Mouse (Mus musculus) intestine, postnatal 0 days (tissue): Measurements from ENCODE around the gene Ap5b1. TPM values are rescaled to one million over a fixed set of nuclear protein-coding genes. Genes with fewer than 3 reads are reported as not detected.

Experiments used
- ATAC-seq: fragments of 200-750 bp; cut with Nextera tagmentation; 2 replicates; pipeline ENCODE4 v1.8.0; 2017; ENCODE audit warnings: mild to moderate bottlenecking, moderate TSS enrichment, moderate library complexity
- H3K27ac ChIP-seq: fragments of 300-500 bp; sonication (generic); 2 replicates; pipeline ENCODE4 v1.5.1; 2014; ENCODE audit warnings: mild to moderate bottlenecking, low read depth, low read length, moderate library complexity
- H3K27me3 ChIP-seq: fragments of 300-500 bp; sonication (generic); replicated peaks from 2 replicates; pipeline ENCODE4 v1.6.1; 2014; ENCODE audit warnings: low read length, mixed read lengths; ENCODE audit not compliant: control insufficient read depth, insufficient read depth
- H3K36me3 ChIP-seq: fragments of 300-500 bp; sonication (generic); 2 replicates; pipeline ENCODE4 v1.6.1; 2014; ENCODE audit warnings: mild to moderate bottlenecking, moderate library complexity; ENCODE audit not compliant: control insufficient read depth, insufficient read depth
- H3K4me1 ChIP-seq: fragments of 300-500 bp; sonication (generic); replicated peaks from 2 replicates; pipeline ENCODE4 v1.6.1; 2014; ENCODE audit warnings: antibody characterized with exemption, low read length, mixed read lengths; ENCODE audit not compliant: control insufficient read depth, insufficient read depth
- H3K4me2 ChIP-seq: fragments of 300-500 bp; sonication (generic); replicated peaks from 2 replicates; pipeline ENCODE4 v1.6.1; 2014; ENCODE audit warnings: low read depth, mild to moderate bottlenecking, moderate library complexity
- H3K4me3 ChIP-seq: fragments of 300-500 bp; sonication (generic); 2 replicates; pipeline ENCODE4 v1.5.1; 2014; ENCODE audit warnings: low read depth, low read length
- H3K9ac ChIP-seq: fragments of 300-500 bp; sonication (generic); 2 replicates; pipeline ENCODE4 v1.6.1; 2014; ENCODE audit warnings: mild to moderate bottlenecking, low read depth, low read length
- H3K9me3 ChIP-seq: fragments of 300-500 bp; sonication (generic); 2 replicates; pipeline ENCODE4 v1.6.1; 2016; ENCODE audit warnings: mixed run types; ENCODE audit not compliant: control insufficient read depth
- CTCF ChIP-seq: sonication (generic); IDR thresholded peaks from 2 replicates; pipeline ENCODE4 v1.5.1; 2016; ENCODE audit warnings: low read depth, mild to moderate bottlenecking, control low read depth, antibody characterized with exemption, moderate library complexity
- WGBS: fragments of 180-500 bp; shearing (Covaris S2); extraction: QIAGEN DNeasy Blood & Tissue Kit; methylation state at CpG from one replicate; pipeline ENCODE4 v1.1.7; 2014; 5-methylcytosine and 5-hydroxymethylcytosine counted together
- polyA plus RNA-seq: library from polyadenylated mRNA; unstranded; fragments of >200 nt; fragmentation: Nextera tagmentation; extraction: Ambion mirVana; gene quantifications from 2 replicates; pipeline ENCODE4 v1.2.1, GENCODE M21; 2015

The Ap5b1 gene
- polyA plus RNA-seq, 1 experiment from 2014 or later: 13.0 TPM

DNA sequence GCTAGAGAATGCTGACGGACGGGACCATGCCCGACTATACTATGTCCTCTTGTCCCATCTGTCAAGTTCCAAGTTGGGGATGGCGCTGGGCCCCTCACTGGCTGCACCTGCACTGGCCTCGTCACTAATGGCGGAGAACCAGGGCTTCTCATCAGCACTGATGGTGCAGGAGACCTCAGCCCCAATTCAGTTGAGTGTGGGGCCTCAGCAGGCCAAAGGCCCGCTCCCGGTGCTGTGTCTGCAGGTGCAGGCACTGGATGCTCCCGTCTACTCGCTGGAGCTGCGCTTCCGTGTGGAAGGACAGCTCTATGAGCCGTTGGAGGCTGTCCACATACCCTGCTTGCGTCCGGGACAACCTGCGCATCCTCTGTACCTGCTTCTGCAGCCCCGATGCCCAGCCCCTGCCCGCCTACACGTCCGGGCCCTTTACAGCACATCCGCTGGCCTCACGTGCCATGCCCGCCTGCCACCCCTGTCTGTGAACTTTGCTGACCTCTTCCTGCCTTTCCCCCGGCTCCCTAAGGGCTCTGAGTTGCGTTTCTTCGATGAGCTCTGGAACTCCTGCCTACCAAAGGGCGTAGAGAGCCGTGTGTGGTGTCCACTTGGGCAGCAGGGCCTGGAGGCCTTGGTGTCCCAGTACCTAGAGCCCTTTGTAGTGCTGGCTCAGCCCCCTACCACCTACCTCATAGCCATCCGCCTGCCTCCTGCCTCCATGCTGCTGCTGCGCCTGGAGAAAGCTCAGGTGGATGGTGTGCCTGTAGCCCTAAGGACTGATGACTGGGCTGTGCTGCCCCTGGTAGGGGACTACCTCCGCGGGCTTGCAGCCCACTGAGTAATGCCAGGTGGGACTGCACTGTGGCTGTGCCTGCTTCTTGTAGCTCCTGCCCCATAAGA is 2.8 kb downstream of the Ap5b1 start:
- 0 out of 2 replicates have a peak, but pooled peaks cover 9% of the 10 kb centered on the region for H3K4me1 ChIP-seq
- no peak overlapping the region for H3K9ac ChIP-seq
- H3K27me3 ChIP-seq: no peaks in the 10 kb centered on the region
- H3K36me3 ChIP-seq: peaks cover 27% of the 10 kb centered on the region
- no peak for ATAC-seq
- H3K27ac ChIP-seq: no peak overlapping the region
- no peak overlapping the region; the same call in 1 of the 2 replicates for H3K4me2 ChIP-seq
- WGBS: 90% methylated on average over 32 of the region's 32 CpGs
- H3K4me3 ChIP-seq: no peak overlapping the region
- no peaks in the 10 kb centered on the region for H3K9me3 ChIP-seq
- TF ChIP-seq CTCF: no peak

DNA sequence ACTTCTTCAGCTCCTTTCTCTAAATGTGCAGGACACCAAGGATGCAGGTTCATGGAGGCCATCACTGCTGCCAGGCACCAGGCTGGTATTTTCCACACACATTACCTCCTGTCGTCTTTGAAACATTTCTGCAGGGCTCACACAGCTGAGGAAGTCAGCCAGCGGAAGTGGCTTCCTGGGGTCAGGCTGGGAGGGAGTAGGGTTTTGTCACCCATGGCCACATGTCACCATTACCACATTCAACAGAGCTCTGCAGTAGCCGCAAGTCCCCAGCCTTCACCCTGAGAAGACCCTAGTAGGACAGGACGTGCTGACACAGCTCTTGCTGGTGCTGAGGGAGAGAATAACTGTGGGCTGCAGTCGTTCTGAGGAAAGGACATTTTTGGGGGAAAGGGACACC is 4.0 kb downstream of the Ap5b1 start:
- no peak for TF ChIP-seq CTCF
- H3K4me2 ChIP-seq: no peak overlapping the region
- WGBS: 77% methylated on average over 5 of the region's 5 CpGs
- no peak for ATAC-seq
- H3K9me3 ChIP-seq: no peaks in the 10 kb centered on the region
- no peak overlapping the region for H3K27ac ChIP-seq
- peaks cover 27% of the 10 kb centered on the region for H3K36me3 ChIP-seq
- 0 out of 2 replicates have a peak, but pooled peaks cover 6% of the 10 kb centered on the region for H3K4me1 ChIP-seq
- H3K27me3 ChIP-seq: no peaks in the 10 kb centered on the region
- no peak overlapping the region for H3K9ac ChIP-seq
- H3K4me3 ChIP-seq: no peak overlapping the region

DNA sequence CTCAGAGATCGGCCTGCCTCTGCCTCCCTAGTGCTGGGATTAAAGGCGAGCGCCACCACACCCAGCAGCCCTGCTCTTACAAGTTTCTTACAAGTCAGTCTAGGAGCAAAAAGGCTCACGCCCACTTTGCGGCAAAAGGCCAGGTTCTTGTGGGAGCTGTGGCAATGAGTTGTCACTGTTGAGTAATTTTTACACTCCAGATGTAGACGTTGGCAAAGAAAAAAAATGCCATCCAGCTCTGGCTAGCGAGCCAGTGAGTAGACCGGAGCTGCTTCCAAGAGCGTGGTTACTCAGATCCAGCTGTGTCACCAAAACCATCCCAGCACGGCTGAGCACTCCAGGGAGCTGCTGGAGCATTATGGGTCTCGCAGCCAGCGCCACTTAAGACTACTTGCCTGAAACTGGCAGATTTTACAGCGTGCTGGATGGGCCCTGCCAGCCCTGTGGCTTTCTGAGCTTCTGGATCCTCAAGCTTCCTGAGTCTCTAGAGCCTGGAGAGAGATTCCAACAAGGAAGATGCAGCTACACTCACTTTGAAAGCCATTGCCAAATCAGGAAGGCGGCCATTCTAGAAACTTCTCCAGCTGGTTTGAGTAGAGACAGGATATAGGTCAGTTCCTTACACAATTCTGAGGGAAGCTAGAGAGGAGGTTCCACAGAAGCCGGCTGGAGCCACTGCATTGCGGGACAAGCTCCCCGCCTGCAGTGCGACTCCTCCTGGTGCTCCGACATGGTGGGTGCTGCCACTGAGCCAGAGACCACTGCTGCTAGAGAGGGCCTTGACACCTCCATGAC is 4.7 kb downstream of the Ap5b1 start:
- Histone ChIP-seq H3K27me3 (no peaks in the 10 kb centered on the region), H3K36me3 (peaks cover 27% of the 10 kb centered on the region)
- WGBS: 80% methylated on average over 19 of the region's 19 CpGs

DNA sequence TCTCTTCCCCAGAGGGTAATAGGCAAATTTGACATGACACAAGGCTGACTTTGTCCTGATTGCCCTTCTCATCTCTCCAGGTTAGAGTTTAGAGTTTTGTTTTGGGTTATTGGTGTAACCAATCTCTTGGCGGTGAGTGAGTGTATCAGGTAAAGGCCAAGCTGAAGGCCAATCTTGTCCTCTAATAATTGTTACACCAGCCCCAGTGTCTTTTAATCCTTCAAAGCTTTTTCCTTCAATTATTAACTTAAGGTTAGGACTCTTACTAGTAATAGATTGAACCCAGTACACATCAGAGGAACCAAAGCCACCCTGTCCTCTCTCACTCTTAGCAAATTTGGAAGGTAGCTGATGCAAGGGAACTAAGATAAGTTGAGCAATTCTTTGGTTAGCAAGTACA is 7.5 kb downstream of the Ap5b1 start:
- WGBS: 59% methylated on average over 1 of the region's 1 CpGs
- ATAC-seq: no peak
- H3K4me1 ChIP-seq: no peaks in the 10 kb centered on the region
- H3K4me2 ChIP-seq: no peak overlapping the region
- TF ChIP-seq CTCF: no peak
- no peak overlapping the region for H3K4me3 ChIP-seq
- no peaks in the 10 kb centered on the region for H3K9me3 ChIP-seq
- no peaks in the 10 kb centered on the region for H3K27me3 ChIP-seq
- no peak overlapping the region for H3K27ac ChIP-seq
- H3K36me3 ChIP-seq: peaks cover 13% of the 10 kb centered on the region
- no peak overlapping the region for H3K9ac ChIP-seq

More for the DNA sequence above, 4.7 kb downstream of the Ap5b1 start:
- Histone ChIP-seq H3K27ac (no peak overlapping the region; the same call in 1 of the 2 replicates), H3K4me2 (no peak overlapping the region), H3K4me3 (no peak overlapping the region), H3K4me1 (0 out of 2 replicates have a peak, but pooled peaks cover 3% of the 10 kb centered on the region), H3K9me3 (no peaks in the 10 kb centered on the region), H3K9ac (no peak overlapping the region)
- no peak for TF ChIP-seq CTCF
- ATAC-seq: no peak

DNA sequence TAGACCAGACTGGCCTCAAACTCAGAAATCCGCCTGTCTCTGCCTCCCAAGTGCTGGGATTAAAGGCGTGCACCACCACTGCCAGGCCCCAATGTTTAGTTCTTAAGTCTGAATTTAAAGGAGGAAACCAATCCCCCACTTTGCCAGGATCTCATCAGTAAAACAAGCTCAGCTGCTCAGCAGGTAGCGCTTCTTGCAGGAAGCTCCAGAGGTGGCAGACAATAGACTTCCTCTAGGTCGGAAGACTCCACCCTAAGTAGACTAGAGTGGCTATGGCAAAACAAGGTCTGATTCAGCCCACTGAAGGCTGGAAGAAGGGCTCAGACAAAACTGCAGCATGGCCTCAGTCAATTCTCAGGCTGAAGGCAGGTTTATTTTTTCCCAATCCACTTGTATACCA is 12.1 kb downstream of the Ap5b1 start:
- Histone ChIP-seq H3K27me3 (no peaks in the 10 kb centered on the region), H3K27ac (no peak overlapping the region), H3K4me2 (no peak overlapping the region), H3K36me3 (no peaks in the 10 kb centered on the region), H3K4me3 (no peak overlapping the region), H3K9ac (no peak overlapping the region), H3K4me1 (no peaks in the 10 kb centered on the region), H3K9me3 (no peaks in the 10 kb centered on the region)
- ATAC-seq: no peak
- WGBS: 75% methylated on average over 4 of the region's 4 CpGs
- TF ChIP-seq CTCF: no peak

DNA sequence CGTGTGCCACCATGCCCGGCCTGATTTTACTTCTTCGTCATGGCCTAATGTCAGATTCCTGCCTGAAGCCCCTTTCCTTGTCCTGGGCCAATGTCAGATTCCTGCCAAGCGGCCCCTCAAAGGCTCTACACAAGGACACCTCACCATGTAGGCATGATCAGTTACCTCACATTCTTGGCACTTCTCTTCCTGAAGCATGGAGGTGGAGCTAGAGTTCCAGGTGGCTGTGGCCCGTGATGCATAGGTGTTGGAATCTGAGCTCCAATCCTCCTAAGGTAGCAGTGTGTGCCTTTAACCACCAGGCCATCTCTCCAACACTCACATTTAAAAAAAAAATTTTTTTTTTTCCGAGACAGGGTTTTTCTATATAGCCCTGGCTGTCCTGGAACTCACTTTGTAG is 13.0 kb downstream of the Ap5b1 start:
- Histone ChIP-seq H3K36me3 (no peaks in the 10 kb centered on the region), H3K4me1 (no peaks in the 10 kb centered on the region), H3K27me3 (no peaks in the 10 kb centered on the region), H3K9ac (no peak overlapping the region), H3K4me3 (no peak overlapping the region), H3K4me2 (no peak overlapping the region), H3K27ac (no peak overlapping the region), H3K9me3 (no peaks in the 10 kb centered on the region)
- ATAC-seq: no peak
- no peak for TF ChIP-seq CTCF
- 91% methylated on average over 6 of the region's 6 CpGs for WGBS
